In the genomic region with DNA sequence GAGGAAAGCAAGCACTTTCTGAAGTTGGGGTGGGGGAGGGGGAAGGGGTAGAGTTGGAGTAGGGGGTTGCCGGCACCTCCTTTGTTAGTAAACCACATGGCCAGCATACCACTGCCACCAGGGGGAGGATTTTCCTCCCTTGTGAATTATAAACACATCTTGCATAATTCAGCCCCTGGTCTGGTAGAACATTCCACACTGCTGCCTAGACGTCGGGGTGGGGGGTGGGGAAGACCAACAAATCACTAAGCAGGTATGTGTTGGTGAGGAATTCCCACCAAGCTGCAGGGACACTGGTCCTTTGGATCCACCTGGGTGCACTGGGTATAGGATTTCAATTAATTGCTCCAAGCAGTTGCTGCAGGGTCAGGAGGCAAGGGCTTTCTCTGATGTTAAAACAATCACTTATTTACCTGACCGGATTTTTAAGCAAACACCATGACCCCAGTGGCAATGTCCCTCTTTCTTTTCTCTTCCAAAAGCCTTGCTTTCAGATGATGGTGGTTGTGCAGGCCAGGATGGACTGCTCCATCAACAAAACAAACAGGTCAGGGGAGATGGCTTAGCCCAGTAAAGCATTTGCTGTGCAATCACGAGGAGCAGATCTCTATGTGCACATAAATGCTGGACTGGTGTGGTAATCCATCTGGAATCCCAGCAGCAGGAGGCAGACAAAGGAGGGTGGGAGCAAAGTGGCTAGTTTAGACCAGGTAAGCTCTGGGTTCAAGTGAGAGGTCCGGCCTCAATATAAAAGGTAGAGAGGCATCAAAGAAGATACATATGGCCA, we compare ENCODE assay signal across 13 mouse cellular contexts. TPM values are rescaled to one million over a fixed set of nuclear protein-coding genes. Genes with fewer than 3 reads are reported as not detected.
DNase-seq lines count a peak whose midpoint lies in the region; ATAC-seq and TF ChIP-seq lines count a peak whose summit lies in the region.
"Had no signal": no experiment of that assay in that cellular context is flagged by ENCODE, and none has a peak within 500 bp of the region (broad histone marks: within the 10 kb centered on the region; RNA-seq: fewer than 3 reads in every experiment).

No protein-coding gene starts in this region.

- no peaks in the 10 kb centered on the region for H3K4me1 ChIP-seq in midbrain, postnatal 0 days (ENCODE audit: insufficient read depth, low read length)
- 0 out of 2 replicates have a peak, but pooled peaks cover 4% of the 10 kb centered on the region for H3K4me1 ChIP-seq in midbrain, embryonic 13.5 days (replicated peaks)
- H3K4me1 ChIP-seq in limb, embryonic 10.5 days = peaks cover 13% of the 10 kb centered on the region
- H3K4me1 ChIP-seq: megakaryocyte, embryonic 14.5 days had no signal

- H3K4me2 ChIP-seq in midbrain, postnatal 0 days (ENCODE audit: low read depth, low read length, poor library complexity, severe bottlenecking) = no peak overlapping the region
- no peak overlapping the region for H3K4me2 ChIP-seq in midbrain, embryonic 13.5 days (replicated peaks)
- H3K4me2 ChIP-seq: hindbrain, embryonic 14.5 days had no signal

- no peak overlapping the region for H3K27ac ChIP-seq in midbrain, postnatal 0 days (ENCODE audit: low read depth, low read length)
- H3K27ac ChIP-seq in midbrain, embryonic 13.5 days = no peak overlapping the region
- H3K27ac ChIP-seq in limb, embryonic 10.5 days = peak overlapping the region; percentile 71
- H3K27ac ChIP-seq: hindbrain, embryonic 14.5 days had no signal

- peak; percentile 14; the same call in 1 of the 2 replicates for TF ChIP-seq CTCF in midbrain, postnatal 0 days (IDR thresholded peaks at IDR 0.05)

- H3K9ac ChIP-seq in midbrain, postnatal 0 days (replicated peaks; ENCODE audit: low read length, poor library complexity, severe bottlenecking) = no peak overlapping the region
- H3K9ac ChIP-seq in midbrain, embryonic 13.5 days (replicated peaks) = no peak overlapping the region
- H3K9ac ChIP-seq: hindbrain, embryonic 14.5 days had no signal

- H3K4me3 ChIP-seq in midbrain, postnatal 0 days (ENCODE audit: low read depth, low read length) = no peak overlapping the region
- no peak overlapping the region for H3K4me3 ChIP-seq in midbrain, embryonic 13.5 days (replicated peaks)
- H3K4me3 ChIP-seq in limb, embryonic 10.5 days = no peak overlapping the region
- H3K4me3 ChIP-seq: megakaryocyte, embryonic 14.5 days had no signal

- no peaks in the 10 kb centered on the region for H3K36me3 ChIP-seq in midbrain, postnatal 0 days (ENCODE audit: insufficient read depth, low read length)
- no peaks in the 10 kb centered on the region for H3K36me3 ChIP-seq in midbrain, embryonic 13.5 days
- no peaks in the 10 kb centered on the region for H3K36me3 ChIP-seq in limb, embryonic 10.5 days
- H3K36me3 ChIP-seq: G1E had no signal

- intact Hi-C loops in left cerebral cortex, postnatal 14 days (cut with DNase I) = no loop called here

- no peak for DNase-seq in midbrain, postnatal 0 days (ENCODE audit: low spot score)
- DNase-seq in kidney, adult 18-20 months = peak; percentile 18
- peak; percentile 40 for DNase-seq in limb, embryonic 10.5 days (ENCODE audit: low spot score)
- DNase-seq in mesoderm, embryonic 11.5 days (ENCODE audit: low read depth, low spot score) = peak; percentile 32
- no peak for DNase-seq in right cerebral cortex, adult 2 months (ENCODE audit: low spot score in 2 of 2)
- DNase-seq in frontal cortex, postnatal 14 days (ENCODE audit: low spot score in 2 of 2) = no peak
- no peak for DNase-seq in left cerebral cortex, postnatal 14 days (ENCODE audit: low spot score in 2 of 2)
- DNase-seq: adrenal gland, postnatal 10 days; cerebellum, postnatal 25 days had no signal

- H3K27me3 ChIP-seq in midbrain, postnatal 0 days (ENCODE audit: insufficient read depth, low read length) = no peaks in the 10 kb centered on the region
- no peaks in the 10 kb centered on the region for H3K27me3 ChIP-seq in midbrain, embryonic 13.5 days
- no peaks in the 10 kb centered on the region for H3K27me3 ChIP-seq in limb, embryonic 10.5 days (ENCODE audit: low read depth, poor library complexity, severe bottlenecking)

- no peaks in the 10 kb centered on the region for H3K9me3 ChIP-seq in midbrain, postnatal 0 days (ENCODE audit: low read length)
- no peaks in the 10 kb centered on the region for H3K9me3 ChIP-seq in midbrain, embryonic 13.5 days
- no peaks in the 10 kb centered on the region for H3K9me3 ChIP-seq in limb, embryonic 10.5 days (replicated peaks)
- H3K9me3 ChIP-seq: G1E had no signal

- 43% methylated on average over 6 of the region's 6 CpGs for WGBS in midbrain, postnatal 0 days
- 40% methylated on average over 6 of the region's 6 CpGs for WGBS in midbrain, embryonic 13.5 days
- 39% methylated on average over 6 of the region's 6 CpGs for WGBS in limb, embryonic 10.5 days

- no peak for ATAC-seq in midbrain, postnatal 0 days (ENCODE audit: low FRiP score)
- no peak for ATAC-seq in midbrain, embryonic 13.5 days

RNA-seq across cellular contexts. Expression of a gene that starts 22.2 kb away (rescaled TPM):
- total RNA-seq in midbrain, postnatal 0 days (2014; rRNA removed) = 34.1 and 45.8 TPM in 2 replicates
- 72.9 and 78.0 TPM in 2 replicates for polyA plus RNA-seq in midbrain, postnatal 0 days (2015; fragmentation: Nextera tagmentation; extraction: Ambion mirVana)
- polyA plus RNA-seq in midbrain, embryonic 13.5 days (2015; fragmentation: Nextera tagmentation; extraction: Ambion mirVana) = 70.4 and 75.6 TPM in 2 replicates
- 99.5 and 114 TPM in 2 replicates for polyA plus RNA-seq in limb, embryonic 10.5 days (2016; fragmentation: Nextera tagmentation; extraction: Ambion mirVana)
- total RNA-seq in left cerebral cortex, postnatal 14 days (2021) = 10 to 100 TPM; 22.6 to 25.2 TPM

RNA-seq across cellular contexts. Expression of a gene that starts 32.3 kb away (rescaled TPM):
- 210 and 227 TPM in 2 replicates for total RNA-seq in midbrain, postnatal 0 days (2014; rRNA removed)
- 628 and 681 TPM in 2 replicates for polyA plus RNA-seq in midbrain, postnatal 0 days (2015; fragmentation: Nextera tagmentation; extraction: Ambion mirVana)
- 441 and 488 TPM in 2 replicates for polyA plus RNA-seq in midbrain, embryonic 13.5 days (2015; fragmentation: Nextera tagmentation; extraction: Ambion mirVana)
- 334 and 339 TPM in 2 replicates for polyA plus RNA-seq in limb, embryonic 10.5 days (2016; fragmentation: Nextera tagmentation; extraction: Ambion mirVana)
- 100 to 1,000 TPM; 101 TPM for total RNA-seq in left cerebral cortex, postnatal 14 days (2021)

RNA-seq across cellular contexts. Expression of a gene that starts 45.0 kb away (rescaled TPM):
- 141 and 153 TPM in 2 replicates for total RNA-seq in midbrain, postnatal 0 days (2014; rRNA removed)
- 53.7 and 75.9 TPM in 2 replicates for polyA plus RNA-seq in midbrain, postnatal 0 days (2015; fragmentation: Nextera tagmentation; extraction: Ambion mirVana)
- polyA plus RNA-seq in midbrain, embryonic 13.5 days (2015; fragmentation: Nextera tagmentation; extraction: Ambion mirVana) = 138 and 146 TPM in 2 replicates
- 79.5 and 90.1 TPM in 2 replicates for polyA plus RNA-seq in limb, embryonic 10.5 days (2016; fragmentation: Nextera tagmentation; extraction: Ambion mirVana)
- total RNA-seq in left cerebral cortex, postnatal 14 days (2021) = 100 to 1,000 TPM; 119 to 135 TPM

Comparison
In these comparisons a context has a peak if more than half of its experiments do, and no peak if none do; other contexts are left out.
1. DNase-seq: peak in kidney, adult 18-20 months (single experiment), limb, embryonic 10.5 days (single experiment) and mesoderm, embryonic 11.5 days (single experiment); none in midbrain, postnatal 0 days (single experiment), right cerebral cortex, adult 2 months (0 of 2), frontal cortex, postnatal 14 days (0 of 2) and left cerebral cortex, postnatal 14 days (0 of 2).